Mouse (Mus musculus): ENCODE measurements around the gene Slc7a7.

- TF ChIP-seq GATA1 (IDR thresholded peaks at IDR 0.05; ENCODE audit: borderline replicate concordance, low read length): no peak
- no peak for TF ChIP-seq FLI1 (IDR thresholded peaks at IDR 0.05; ENCODE audit: low read length)
Observed at GRCm38 (mm10) chr14:54321556-54322376, 95.8 kb downstream of the Slc7a7 start.

Measured in megakaryocyte, embryonic 14.5 days (primary cell).